Mouse (Mus musculus) intestine, embryonic 16.5 days (tissue): ENCODE results near the gene Tspan4. TPM values are rescaled to one million over a fixed set of nuclear protein-coding genes. Genes with fewer than 3 reads are reported as not detected.
A peak's percentile ranks its signal among the peaks of the same experiment; 100 is the strongest.

ENCODE experiments used
- ATAC-seq: fragments of 200-750 bp; cut with Nextera tagmentation; 2 replicates; pipeline ENCODE4 v1.8.0; 2017; ENCODE audit warnings: moderate TSS enrichment, moderate library complexity
- H3K27ac ChIP-seq: fragments of 300-500 bp; sonication (generic); 2 replicates; pipeline ENCODE4 v1.5.1; 2014; ENCODE audit warnings: mild to moderate bottlenecking, low read length
- H3K27me3 ChIP-seq: fragments of 300-500 bp; sonication (generic); replicated peaks from 2 replicates; pipeline ENCODE4 v1.6.1; 2014; ENCODE audit warnings: low read length, control low read depth, mixed read lengths; ENCODE audit not compliant: control insufficient read depth, insufficient read depth
- H3K36me3 ChIP-seq: fragments of 300-500 bp; sonication (generic); 2 replicates; pipeline ENCODE4 v1.6.1; 2014; ENCODE audit warnings: low read length, control low read depth; ENCODE audit not compliant: control insufficient read depth, insufficient read depth
- H3K4me1 ChIP-seq: fragments of 300-500 bp; sonication (generic); 2 replicates; pipeline ENCODE4 v1.6.1; 2014; ENCODE audit warnings: low read length, control low read depth, mixed read lengths; ENCODE audit not compliant: control insufficient read depth, insufficient read depth
- H3K4me2 ChIP-seq: fragments of 300-500 bp; sonication (generic); 2 replicates; pipeline ENCODE4 v1.6.1; 2014; ENCODE audit warnings: low read depth, low read length, control low read depth
- H3K4me3 ChIP-seq: fragments of 300-500 bp; sonication (generic); 2 replicates; pipeline ENCODE4 v1.5.1; 2014; ENCODE audit warnings: mild to moderate bottlenecking, low read length
- H3K9ac ChIP-seq: fragments of 300-500 bp; sonication (generic); 2 replicates; pipeline ENCODE4 v1.6.1; 2014; ENCODE audit warnings: low read depth, low read length
- H3K9me3 ChIP-seq: fragments of 300-500 bp; sonication (generic); 2 replicates; pipeline ENCODE4 v1.6.1; 2016; ENCODE audit warnings: low read length, control low read depth; ENCODE audit not compliant: control insufficient read depth
- WGBS: fragments of 180-500 bp; shearing (Covaris S2); extraction: QIAGEN DNeasy Blood & Tissue Kit; methylation state at CpG from one replicate; pipeline ENCODE4 v1.1.7; 2014; 5-methylcytosine and 5-hydroxymethylcytosine counted together
- polyA plus RNA-seq: library from polyadenylated mRNA; unstranded; fragments of >200 nt; fragmentation: Nextera tagmentation; extraction: Ambion mirVana; gene quantifications from 2 replicates; pipeline ENCODE4 v1.2.1, GENCODE M21; 2015

Tspan4 gene
- polyA plus RNA-seq, 1 experiment from 2014 or later = 59.2 TPM

DNA sequence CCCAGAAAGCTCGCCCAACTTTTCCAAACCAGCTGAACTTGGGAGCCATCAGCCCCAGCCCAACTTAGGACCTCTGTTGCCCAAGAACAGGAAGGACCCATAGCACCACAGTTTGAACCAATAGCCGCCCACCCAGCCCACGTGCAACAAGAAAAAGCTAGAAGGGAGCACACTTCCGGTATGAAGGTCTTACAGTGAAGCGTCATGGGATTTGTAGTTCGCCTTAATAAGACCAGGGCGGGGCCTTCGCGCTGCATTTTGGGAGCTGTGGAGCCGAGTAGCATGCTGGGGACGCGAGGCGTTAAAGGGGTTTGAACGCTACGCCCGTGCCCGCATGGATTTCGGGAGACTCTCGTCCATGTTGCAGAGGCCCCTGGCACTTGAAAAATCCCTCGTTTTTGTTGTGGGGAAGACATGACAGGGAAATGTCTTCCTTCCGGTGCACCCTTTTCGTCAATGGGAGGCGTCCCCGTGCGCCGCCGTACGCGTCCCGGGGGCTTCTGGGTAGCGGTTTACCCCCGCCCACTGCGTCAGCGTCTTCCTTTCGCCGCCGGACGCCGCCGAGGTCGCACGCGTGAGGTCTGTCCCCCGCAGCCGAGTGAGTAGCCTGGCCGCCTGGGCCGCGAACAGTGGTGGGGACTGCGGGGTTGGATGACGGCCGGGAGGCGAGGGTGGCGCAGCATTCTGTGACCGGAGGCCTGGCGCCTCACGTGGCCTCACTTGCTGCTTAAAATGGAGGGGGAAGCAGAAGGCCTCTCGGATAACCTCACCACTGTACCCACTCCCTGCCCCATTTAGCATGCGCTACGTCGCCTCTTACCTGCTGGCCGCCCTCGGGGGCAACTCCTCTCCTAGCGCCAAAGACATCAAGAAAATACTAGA, 27.7 kb upstream of the Tspan4 start, which contains the start of gene Rplp2:
Rplp2 (plus strand) TSS at position 261 of the 882 bp plus-strand sequence.
- Histone ChIP-seq H3K36me3 (peaks cover 14% of the 10 kb centered on the region; the same call in 1 of the 2 replicates), H3K4me2 (peak within 1 kb of the TSS; percentile 63), H3K9ac (peak within 1 kb of the TSS; percentile 91), H3K9me3 (no peaks in the 10 kb centered on the region), H3K4me3 (peak within 1 kb of the TSS; percentile 77), H3K27ac (peak within 1 kb of the TSS; percentile 88), H3K4me1 (peaks cover 32% of the 10 kb centered on the region), H3K27me3 (no peaks in the 10 kb centered on the region)
- under 1% methylated on average over 63 of the region's 63 CpGs for WGBS
- peak; percentile 90 for ATAC-seq

DNA sequence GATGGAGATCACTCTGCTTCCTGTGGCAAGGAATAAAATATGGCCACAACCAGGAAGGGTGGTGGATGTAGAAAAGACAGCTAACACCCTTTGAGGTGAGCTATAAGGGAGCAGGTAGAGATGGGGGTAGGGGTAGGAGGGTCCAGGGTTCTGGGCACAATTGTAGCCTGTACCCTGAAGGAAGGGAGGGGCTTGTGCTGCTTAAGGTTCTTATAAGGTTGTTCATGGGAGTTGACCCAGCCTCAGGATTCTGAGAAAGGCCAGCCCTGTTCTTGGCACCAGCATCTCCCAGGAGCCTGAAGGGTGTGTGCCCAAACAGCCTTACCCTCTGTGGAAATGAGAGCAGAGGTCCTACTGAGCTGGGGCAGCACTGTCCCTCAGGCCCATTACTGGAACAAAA, 23.1 kb upstream of the Tspan4 start:
- no peak overlapping the region for H3K4me3 ChIP-seq
- H3K4me1 ChIP-seq = peaks cover 21% of the 10 kb centered on the region
- H3K9me3 ChIP-seq = no peaks in the 10 kb centered on the region
- no peak overlapping the region for H3K9ac ChIP-seq
- H3K36me3 ChIP-seq = peaks cover 14% of the 10 kb centered on the region; the same call in 1 of the 2 replicates
- no peaks in the 10 kb centered on the region for H3K27me3 ChIP-seq
- no peak overlapping the region for H3K4me2 ChIP-seq
- no peak overlapping the region for H3K27ac ChIP-seq
- no peak for ATAC-seq

DNA sequence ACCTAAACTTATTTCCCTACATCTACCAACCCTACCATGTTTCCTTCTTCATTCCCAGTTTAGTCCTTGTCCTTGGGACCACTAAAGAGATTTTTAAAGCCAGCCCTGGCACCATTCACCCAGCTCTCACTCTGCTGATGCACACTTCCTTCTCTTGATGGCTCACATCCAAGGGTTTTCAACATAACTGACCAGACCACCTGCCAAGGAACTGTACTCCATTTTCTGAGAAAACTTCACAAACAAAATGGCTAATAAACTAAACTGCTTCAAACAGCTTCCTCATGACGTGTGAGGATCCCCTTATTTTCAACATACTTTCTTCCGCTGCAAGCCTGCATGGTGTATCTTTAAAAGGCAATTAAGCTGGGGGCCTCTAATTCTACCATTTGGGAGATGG, 21.4 kb upstream of the Tspan4 start:
- no peak for ATAC-seq
- no peak overlapping the region for H3K4me2 ChIP-seq
- no peaks in the 10 kb centered on the region for H3K27me3 ChIP-seq
- 76% methylated on average over 2 of the region's 2 CpGs for WGBS
- H3K36me3 ChIP-seq = peaks cover 14% of the 10 kb centered on the region; the same call in 1 of the 2 replicates
- no peaks in the 10 kb centered on the region for H3K9me3 ChIP-seq
- H3K4me3 ChIP-seq = no peak overlapping the region
- no peak overlapping the region for H3K27ac ChIP-seq
- peaks cover 22% of the 10 kb centered on the region for H3K4me1 ChIP-seq
- H3K9ac ChIP-seq = no peak overlapping the region

DNA sequence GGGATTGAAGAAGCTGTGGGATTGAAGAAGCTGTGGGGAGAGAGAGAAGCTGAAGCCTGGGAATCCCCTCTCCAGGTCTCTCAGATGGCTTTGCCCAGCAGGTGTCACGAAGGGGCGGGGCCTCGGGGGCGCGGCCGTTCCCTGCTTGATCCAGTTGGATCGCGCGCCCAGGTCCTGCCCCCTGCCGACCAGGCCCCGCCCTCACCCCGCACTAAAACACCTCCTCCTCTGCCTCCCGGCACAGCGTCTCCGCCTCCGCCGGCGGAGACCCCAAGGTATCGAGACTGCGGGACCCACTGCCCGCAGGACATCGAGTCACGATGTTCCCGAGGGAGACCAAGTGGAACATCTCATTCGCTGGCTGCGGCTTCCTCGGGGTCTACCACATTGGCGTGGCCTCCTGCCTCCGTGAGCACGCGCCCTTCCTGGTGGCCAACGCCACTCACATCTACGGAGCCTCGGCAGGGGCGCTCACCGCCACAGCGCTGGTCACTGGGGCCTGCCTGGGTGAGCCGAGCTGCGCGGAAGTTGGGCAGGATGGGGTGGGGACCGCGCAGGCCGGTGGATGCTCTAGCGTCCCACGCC, 20.0 kb upstream of the Tspan4 start, which contains the start of gene Pnpla2:
Pnpla2 (plus strand) TSS at position 232 of the 585 bp plus-strand sequence.
- no peaks in the 10 kb centered on the region for H3K27me3 ChIP-seq
- peaks cover 11% of the 10 kb centered on the region for H3K36me3 ChIP-seq
- H3K4me3 ChIP-seq = peak within 1 kb of the TSS; percentile 73
- peak within 1 kb of the TSS; percentile 82 for H3K4me2 ChIP-seq
- WGBS = under 1% methylated on average over 45 of the region's 45 CpGs
- H3K4me1 ChIP-seq = peaks cover 15% of the 10 kb centered on the region
- H3K9me3 ChIP-seq = no peaks in the 10 kb centered on the region
- peak; percentile 87 for ATAC-seq
- peak within 1 kb of the TSS; percentile 88 for H3K27ac ChIP-seq
- H3K9ac ChIP-seq = peak within 1 kb of the TSS; percentile 80

DNA sequence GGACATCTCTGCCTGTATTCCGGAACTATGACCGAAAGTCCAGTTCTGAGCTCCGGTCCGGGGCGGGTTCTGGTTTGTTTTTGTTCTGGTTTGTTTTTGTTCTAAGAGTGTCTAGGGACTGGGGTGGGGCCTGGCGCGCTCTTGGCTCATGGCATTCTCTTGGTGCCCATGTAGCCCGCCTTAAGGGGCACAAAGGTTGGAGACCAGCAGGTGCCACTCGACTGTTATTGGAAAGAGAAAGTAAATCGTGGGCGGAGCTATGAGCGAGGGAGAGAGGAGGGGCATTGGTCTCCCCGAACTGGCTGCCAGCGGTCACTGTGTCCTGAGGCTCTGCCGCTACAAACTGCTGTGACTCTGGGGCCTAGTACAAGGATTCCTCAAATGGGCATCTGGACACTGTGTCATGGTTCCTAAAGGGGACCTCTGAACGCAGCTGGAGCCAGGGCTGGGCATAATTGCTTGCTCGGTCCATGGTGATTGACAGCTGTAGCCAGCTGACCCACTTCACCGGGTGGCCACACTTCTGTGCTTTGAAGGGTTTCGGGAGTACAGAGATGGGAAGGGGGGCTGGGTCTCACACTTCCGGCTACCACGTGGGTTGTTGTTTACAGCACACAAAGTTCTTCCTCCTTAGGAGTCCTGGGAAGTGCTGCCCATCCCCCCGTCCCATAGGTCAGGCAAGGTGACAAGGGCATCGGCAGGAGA, 19.3 kb upstream of the Tspan4 start:
- Histone ChIP-seq H3K27me3 (0 out of 2 replicates have a peak, but pooled peaks cover 2% of the 10 kb centered on the region), H3K4me2 (peak overlapping the region; percentile 82), H3K9ac (peak overlapping the region; percentile 80), H3K9me3 (no peaks in the 10 kb centered on the region), H3K27ac (peak overlapping the region; percentile 88), H3K4me3 (peak overlapping the region; percentile 73), H3K4me1 (peaks cover 20% of the 10 kb centered on the region), H3K36me3 (peaks cover 11% of the 10 kb centered on the region)
- ATAC-seq = peak; percentile 43
- 3% methylated on average over 23 of the region's 23 CpGs for WGBS

DNA sequence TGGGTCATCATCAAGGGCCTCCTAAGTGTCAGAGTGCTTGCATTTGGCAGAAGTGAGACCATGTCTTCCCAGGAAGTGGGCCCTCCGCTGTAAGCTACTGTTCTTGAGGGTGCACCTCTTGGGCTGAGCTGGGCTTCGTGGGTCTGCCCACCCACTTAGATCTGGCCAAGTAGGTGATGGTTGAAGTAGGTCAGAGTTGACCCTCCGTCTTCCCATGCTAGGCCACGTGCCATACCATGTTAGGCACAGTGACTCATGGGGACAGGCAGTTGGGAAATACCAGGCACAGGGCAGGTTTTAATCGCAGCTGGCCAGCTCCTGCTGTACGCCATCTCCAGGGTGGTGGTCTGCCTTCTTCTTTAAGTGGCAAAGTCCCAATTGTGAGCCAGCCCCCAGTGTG, 18.3 kb upstream of the Tspan4 start:
- H3K9me3 ChIP-seq = no peaks in the 10 kb centered on the region
- ATAC-seq = no peak
- H3K4me2 ChIP-seq = no peak overlapping the region
- peaks cover 29% of the 10 kb centered on the region for H3K4me1 ChIP-seq
- WGBS = 87% methylated on average over 6 of the region's 6 CpGs
- H3K27ac ChIP-seq = no peak overlapping the region
- H3K9ac ChIP-seq = no peak overlapping the region
- peaks cover 4% of the 10 kb centered on the region; the same call in 1 of the 2 replicates for H3K36me3 ChIP-seq
- H3K27me3 ChIP-seq = peaks cover 5% of the 10 kb centered on the region
- no peak overlapping the region for H3K4me3 ChIP-seq

DNA sequence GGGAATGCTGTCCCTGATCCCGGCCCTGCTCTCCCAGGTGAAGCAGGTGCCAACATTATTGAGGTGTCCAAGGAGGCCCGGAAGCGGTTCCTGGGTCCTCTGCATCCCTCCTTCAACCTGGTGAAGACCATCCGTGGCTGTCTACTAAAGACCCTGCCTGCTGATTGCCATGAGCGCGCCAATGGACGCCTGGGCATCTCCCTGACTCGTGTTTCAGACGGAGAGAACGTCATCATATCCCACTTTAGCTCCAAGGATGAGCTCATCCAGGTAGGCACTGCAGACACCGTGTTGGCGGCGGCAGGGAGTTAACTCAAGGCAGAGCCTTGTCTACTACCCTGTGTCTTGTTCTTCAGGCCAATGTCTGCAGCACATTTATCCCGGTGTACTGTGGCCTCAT, 17.8 kb upstream of the Tspan4 start:
- Histone ChIP-seq H3K4me2 (no peak overlapping the region), H3K36me3 (peaks cover 4% of the 10 kb centered on the region; the same call in 1 of the 2 replicates), H3K27me3 (peaks cover 5% of the 10 kb centered on the region), H3K4me1 (peaks cover 33% of the 10 kb centered on the region), H3K9me3 (no peaks in the 10 kb centered on the region), H3K27ac (no peak overlapping the region), H3K4me3 (no peak overlapping the region), H3K9ac (no peak overlapping the region)
- 95% methylated on average over 14 of the region's 14 CpGs for WGBS
- ATAC-seq = no peak

DNA sequence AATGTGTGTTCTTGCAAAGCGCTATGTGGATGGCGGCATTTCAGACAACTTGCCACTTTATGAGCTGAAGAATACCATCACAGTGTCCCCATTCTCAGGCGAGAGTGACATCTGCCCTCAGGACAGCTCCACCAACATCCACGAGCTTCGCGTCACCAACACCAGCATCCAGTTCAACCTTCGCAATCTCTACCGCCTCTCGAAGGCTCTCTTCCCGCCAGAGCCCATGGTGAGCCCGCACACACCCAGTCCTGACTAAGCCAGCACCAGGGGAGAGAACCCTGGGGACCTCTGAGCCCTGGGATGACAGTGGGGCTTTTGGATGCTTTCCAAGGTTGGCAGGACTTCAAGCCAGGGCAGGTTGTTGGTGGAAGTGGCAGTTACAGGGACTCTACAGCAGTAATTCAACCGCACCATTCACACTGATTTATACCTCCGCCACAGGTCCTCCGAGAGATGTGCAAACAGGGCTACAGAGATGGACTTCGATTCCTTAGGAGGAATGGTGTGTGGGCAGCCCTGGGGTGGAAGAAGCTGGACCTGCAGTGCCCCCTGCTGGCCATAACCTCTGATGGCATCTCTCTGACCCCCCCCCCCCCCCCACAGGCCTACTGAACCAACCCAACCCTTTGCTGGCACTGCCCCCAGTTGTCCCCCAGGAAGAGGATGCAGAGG, 16.9 kb upstream of the Tspan4 start:
- no peak for ATAC-seq
- Histone ChIP-seq H3K9ac (no peak overlapping the region), H3K27ac (no peak overlapping the region), H3K9me3 (no peaks in the 10 kb centered on the region), H3K36me3 (peaks cover 4% of the 10 kb centered on the region; the same call in 1 of the 2 replicates), H3K4me2 (no peak overlapping the region), H3K4me1 (peaks cover 36% of the 10 kb centered on the region), H3K27me3 (peaks cover 8% of the 10 kb centered on the region), H3K4me3 (no peak overlapping the region)
- 71% methylated on average over 15 of the region's 15 CpGs for WGBS
